In genomic region chr11:6624619-6625382, GRCm38 (mm10) we compare ENCODE assay signal across 9 mouse cellular contexts. TPM values are rescaled to one million over a fixed set of nuclear protein-coding genes. Genes with fewer than 3 reads are reported as not detected.
DNase-seq lines count a peak whose midpoint lies in the region; ATAC-seq and TF ChIP-seq lines count a peak whose summit lies in the region.
"Had no signal": no experiment of that assay in that cellular context is flagged by ENCODE, and none has a peak within 500 bp of the region (broad histone marks: within the 10 kb centered on the region; RNA-seq: fewer than 3 reads in every experiment).

No protein-coding gene starts in this region.

- no peaks in the 10 kb centered on the region for H3K27me3 ChIP-seq in kidney, embryonic 16.5 days (ENCODE audit: insufficient read depth, low read length)
- H3K27me3 ChIP-seq in embryonic facial prominence, embryonic 10.5 days (replicated peaks; ENCODE audit: low read depth, poor library complexity, severe bottlenecking), result no peaks in the 10 kb centered on the region
- no peaks in the 10 kb centered on the region for H3K27me3 ChIP-seq in hindbrain, postnatal 0 days (ENCODE audit: insufficient read depth, low read length)
- H3K27me3 ChIP-seq in midbrain, embryonic 16.5 days (ENCODE audit: control insufficient read depth, insufficient read depth, low read depth, low read length), result no peaks in the 10 kb centered on the region

- no peak overlapping the region for H3K27ac ChIP-seq in kidney, embryonic 16.5 days (ENCODE audit: low read length)
- H3K27ac ChIP-seq in embryonic facial prominence, embryonic 10.5 days (replicated peaks), result 0 out of 2 replicates have a peak overlapping the region, but pooled peaks have one; percentile 96
- H3K27ac ChIP-seq in hindbrain, postnatal 0 days, result no peak overlapping the region
- H3K27ac ChIP-seq in midbrain, embryonic 16.5 days (ENCODE audit: low read length), result no peak overlapping the region

- no peak for ATAC-seq in kidney, embryonic 16.5 days (ENCODE audit: low FRiP score, low TSS enrichment)
- no peak for ATAC-seq in hindbrain, postnatal 0 days
- ATAC-seq in midbrain, embryonic 16.5 days, result no peak
- no peak for ATAC-seq in erythroid progenitor cell, adult 5-6 weeks (replicated peaks; ENCODE audit: low FRiP score, poor library complexity, severe bottlenecking)

- no peak for DNase-seq in kidney, adult 11 months
- DNase-seq in embryonic facial prominence, embryonic 10.5 days (ENCODE audit: low spot score), result no peak
- DNase-seq in hindbrain, postnatal 0 days (ENCODE audit: low spot score), result no peak
- DNase-seq in left cerebral cortex, postnatal 25 days (ENCODE audit: low spot score in 2 of 2), result no peak
- no peak for DNase-seq in right cerebral cortex, adult 18-20 months

- peaks cover 37% of the 10 kb centered on the region for H3K36me3 ChIP-seq in kidney, embryonic 16.5 days (ENCODE audit: insufficient read depth, low read length)
- H3K36me3 ChIP-seq in embryonic facial prominence, embryonic 10.5 days (replicated peaks), result peaks cover 50% of the 10 kb centered on the region
- H3K36me3 ChIP-seq in hindbrain, postnatal 0 days (ENCODE audit: insufficient read depth, low read length), result peaks cover 31% of the 10 kb centered on the region
- H3K36me3 ChIP-seq in midbrain, embryonic 16.5 days (ENCODE audit: control insufficient read depth, insufficient read depth, low read length), result peaks cover 23% of the 10 kb centered on the region

- H3K4me2 ChIP-seq in kidney, embryonic 16.5 days (replicated peaks; ENCODE audit: low read depth, low read length), result peak overlapping the region; percentile 59
- H3K4me2 ChIP-seq in hindbrain, postnatal 0 days (ENCODE audit: low read depth, low read length), result peak overlapping the region; percentile 80
- H3K4me2 ChIP-seq in midbrain, embryonic 16.5 days (ENCODE audit: low read length), result peak overlapping the region; percentile 58

- H3K9ac ChIP-seq in kidney, embryonic 16.5 days (replicated peaks; ENCODE audit: low read length), result peak overlapping the region; percentile 95
- H3K9ac ChIP-seq in hindbrain, postnatal 0 days (replicated peaks; ENCODE audit: low read length), result peak overlapping the region; percentile 72; the same call in 1 of the 2 replicates
- H3K9ac ChIP-seq in midbrain, embryonic 16.5 days (ENCODE audit: low read depth, low read length), result peak overlapping the region; percentile 70

- intact Hi-C loops in left cerebral cortex, postnatal 25 days (cut with DNase I), result loop anchor here (5.0 kb wide), 1 partner anchor 158 kb away; no protein-coding TSS in a partner anchor

- H3K9me3 ChIP-seq in kidney, embryonic 16.5 days (ENCODE audit: low read length), result no peaks in the 10 kb centered on the region
- no peaks in the 10 kb centered on the region for H3K9me3 ChIP-seq in embryonic facial prominence, embryonic 10.5 days
- no peaks in the 10 kb centered on the region for H3K9me3 ChIP-seq in hindbrain, postnatal 0 days (ENCODE audit: low read length)
- H3K9me3 ChIP-seq in midbrain, embryonic 16.5 days (replicated peaks; ENCODE audit: control insufficient read depth, low read length, poor library complexity, severe bottlenecking), result no peaks in the 10 kb centered on the region

- 71% methylated on average over 14 of the region's 14 CpGs for WGBS in kidney, embryonic 16.5 days
- WGBS in embryonic facial prominence, embryonic 10.5 days, result 72% methylated on average over 14 of the region's 14 CpGs
- WGBS in hindbrain, postnatal 0 days, result 69% methylated on average over 14 of the region's 14 CpGs
- 73% methylated on average over 14 of the region's 14 CpGs for WGBS in midbrain, embryonic 16.5 days

- no peak for TF ChIP-seq CTCF in hindbrain, postnatal 0 days (IDR thresholded peaks at IDR 0.05; ENCODE audit: low read depth)

- H3K4me3 ChIP-seq in kidney, embryonic 16.5 days (ENCODE audit: low read length), result peak overlapping the region; percentile 86
- peak overlapping the region; percentile 85 for H3K4me3 ChIP-seq in embryonic facial prominence, embryonic 10.5 days
- peak overlapping the region; percentile 77 for H3K4me3 ChIP-seq in hindbrain, postnatal 0 days (ENCODE audit: low read length)
- peak overlapping the region; percentile 77 for H3K4me3 ChIP-seq in midbrain, embryonic 16.5 days (ENCODE audit: low read depth, low read length)

- peaks cover 22% of the 10 kb centered on the region for H3K4me1 ChIP-seq in kidney, embryonic 16.5 days (ENCODE audit: insufficient read depth, low read length)
- peaks cover 23% of the 10 kb centered on the region for H3K4me1 ChIP-seq in embryonic facial prominence, embryonic 10.5 days
- H3K4me1 ChIP-seq in hindbrain, postnatal 0 days (ENCODE audit: insufficient read depth, low read length), result peaks cover 8% of the 10 kb centered on the region
- peaks cover 26% of the 10 kb centered on the region for H3K4me1 ChIP-seq in midbrain, embryonic 16.5 days (ENCODE audit: control insufficient read depth, insufficient read depth, low read length)

RNA-seq across cellular contexts. Expression of gene Tbrg4, which starts 1.1 kb away (rescaled TPM):
- polyA plus RNA-seq in kidney, embryonic 16.5 days (2015; fragmentation: Nextera tagmentation; extraction: Ambion mirVana), result 45.6 and 49.1 TPM in 2 replicates
- 66.9 and 74.2 TPM in 2 replicates for polyA plus RNA-seq in embryonic facial prominence, embryonic 10.5 days (2016; fragmentation: Nextera tagmentation; extraction: Ambion mirVana)
- total RNA-seq in hindbrain, postnatal 0 days (2014; rRNA removed), result 44.0 and 53.5 TPM in 2 replicates
- polyA plus RNA-seq in hindbrain, postnatal 0 days (2015; fragmentation: Nextera tagmentation; extraction: Ambion mirVana), result 31.3 and 34.7 TPM in 2 replicates
- polyA plus RNA-seq in midbrain, embryonic 16.5 days (2015; fragmentation: Nextera tagmentation; extraction: Ambion mirVana), result 29.0 and 29.1 TPM in 2 replicates
- 10 to 100 TPM; 47.0 to 49.6 TPM for total RNA-seq in left cerebral cortex, postnatal 25 days (2021)
- total RNA-seq in erythroid progenitor cell, adult 5-6 weeks (2015; ENCODE audit: low replicate concordance), result 10.1 and 21.8 TPM in 2 replicates
- total RNA-seq in erythroid progenitor cell, adult 5-6 weeks (2017; ENCODE audit: low replicate concordance), result 3.1 and 9.2 TPM in 2 replicates

RNA-seq across cellular contexts. Expression of gene Wap, which starts 13.6 kb away (rescaled TPM):
- not detected in 2 replicates for polyA plus RNA-seq in kidney, embryonic 16.5 days (2015; fragmentation: Nextera tagmentation; extraction: Ambion mirVana)
- not detected in 2 replicates for polyA plus RNA-seq in embryonic facial prominence, embryonic 10.5 days (2016; fragmentation: Nextera tagmentation; extraction: Ambion mirVana)
- total RNA-seq in hindbrain, postnatal 0 days (2014; rRNA removed), result not detected in 2 replicates
- not detected in 2 replicates for polyA plus RNA-seq in hindbrain, postnatal 0 days (2015; fragmentation: Nextera tagmentation; extraction: Ambion mirVana)
- not detected in 2 replicates for polyA plus RNA-seq in midbrain, embryonic 16.5 days (2015; fragmentation: Nextera tagmentation; extraction: Ambion mirVana)
- not detected for total RNA-seq in left cerebral cortex, postnatal 25 days (2021)
- not detected in 2 replicates for total RNA-seq in erythroid progenitor cell, adult 5-6 weeks (2015; ENCODE audit: low replicate concordance)
- not detected in 2 replicates for total RNA-seq in erythroid progenitor cell, adult 5-6 weeks (2017; ENCODE audit: low replicate concordance)
- total RNA-seq: left cerebral cortex, adult 18-20 months had no signal

RNA-seq across cellular contexts. Expression of gene Nacad, which starts 18.9 kb away (rescaled TPM):
- polyA plus RNA-seq in kidney, embryonic 16.5 days (2015; fragmentation: Nextera tagmentation; extraction: Ambion mirVana), result 1.9 and 2.0 TPM in 2 replicates
- polyA plus RNA-seq in embryonic facial prominence, embryonic 10.5 days (2016; fragmentation: Nextera tagmentation; extraction: Ambion mirVana), result 9.8 and 10.5 TPM in 2 replicates
- total RNA-seq in hindbrain, postnatal 0 days (2014; rRNA removed), result 84.0 and 84.9 TPM in 2 replicates
- 54.7 and 56.7 TPM in 2 replicates for polyA plus RNA-seq in hindbrain, postnatal 0 days (2015; fragmentation: Nextera tagmentation; extraction: Ambion mirVana)
- 85.0 and 89.0 TPM in 2 replicates for polyA plus RNA-seq in midbrain, embryonic 16.5 days (2015; fragmentation: Nextera tagmentation; extraction: Ambion mirVana)
- 10 to 100 TPM; 42.4 to 46.6 TPM for total RNA-seq in left cerebral cortex, postnatal 25 days (2021)
- total RNA-seq in erythroid progenitor cell, adult 5-6 weeks (2015; ENCODE audit: low replicate concordance), result not detected in 2 replicates
- total RNA-seq in erythroid progenitor cell, adult 5-6 weeks (2017; ENCODE audit: low replicate concordance), result 0.98 and 2.7 TPM in 2 replicates

RNA-seq across cellular contexts. Expression of gene Ramp3, which starts 33.5 kb away (rescaled TPM):
- 15.4 and 16.5 TPM in 2 replicates for polyA plus RNA-seq in kidney, embryonic 16.5 days (2015; fragmentation: Nextera tagmentation; extraction: Ambion mirVana)
- polyA plus RNA-seq in embryonic facial prominence, embryonic 10.5 days (2016; fragmentation: Nextera tagmentation; extraction: Ambion mirVana), result 5.0 and 5.1 TPM in 2 replicates
- 27.7 and 29.3 TPM in 2 replicates for total RNA-seq in hindbrain, postnatal 0 days (2014; rRNA removed)
- polyA plus RNA-seq in hindbrain, postnatal 0 days (2015; fragmentation: Nextera tagmentation; extraction: Ambion mirVana), result 23.9 and 24.2 TPM in 2 replicates
- polyA plus RNA-seq in midbrain, embryonic 16.5 days (2015; fragmentation: Nextera tagmentation; extraction: Ambion mirVana), result 12.3 and 13.1 TPM in 2 replicates
- total RNA-seq in left cerebral cortex, postnatal 25 days (2021), result 10 to 100 TPM; 17.6 to 18.1 TPM
- total RNA-seq in erythroid progenitor cell, adult 5-6 weeks (2015; ENCODE audit: low replicate concordance), result 2.5 TPM in 1 of 2 replicates, not detected in the other
- total RNA-seq in erythroid progenitor cell, adult 5-6 weeks (2017; ENCODE audit: low replicate concordance), result not detected in 2 replicates
